Mouse (Mus musculus) heart, embryonic 15.5 days (tissue): Measurements from ENCODE around the gene Syn1. TPM values are rescaled to one million over a fixed set of nuclear protein-coding genes. Genes with fewer than 3 reads are reported as not detected.
A peak's percentile ranks its signal among the peaks of the same experiment; 100 is the strongest.

ENCODE experiments used
- ATAC-seq: fragments of 200-750 bp; cut with Nextera tagmentation; replicated peaks from 2 replicates; pipeline ENCODE4 v1.8.0; 2017; ENCODE audit warnings: low read depth, moderate TSS enrichment; ENCODE audit not compliant: insufficient number of reproducible peaks, insufficient read depth, low FRiP score
- H3K27ac ChIP-seq: fragments of 300-500 bp; sonication (generic); 2 replicates; pipeline ENCODE4 v1.5.1; 2015; ENCODE audit warnings: mild to moderate bottlenecking, inconsistent platforms
- H3K27me3 ChIP-seq: fragments of 300-500 bp; sonication (generic); 2 replicates; pipeline ENCODE4 v1.6.1; 2015; ENCODE audit warnings: inconsistent platforms
- H3K36me3 ChIP-seq: fragments of 300-500 bp; sonication (generic); 2 replicates; pipeline ENCODE4 v1.6.1; 2015; ENCODE audit warnings: mild to moderate bottlenecking, inconsistent platforms
- H3K4me1 ChIP-seq: fragments of 300-500 bp; sonication (generic); replicated peaks from 2 replicates; pipeline ENCODE4 v1.6.1; 2015; ENCODE audit warnings: inconsistent platforms
- H3K4me2 ChIP-seq: fragments of 300-500 bp; sonication (generic); 2 replicates; pipeline ENCODE4 v1.6.1; 2015; ENCODE audit warnings: inconsistent platforms, mild to moderate bottlenecking, moderate library complexity
- H3K4me3 ChIP-seq: fragments of 300-500 bp; sonication (generic); 2 replicates; pipeline ENCODE4 v1.5.1; 2015; ENCODE audit warnings: mild to moderate bottlenecking, inconsistent platforms
- H3K9ac ChIP-seq: fragments of 300-500 bp; sonication (generic); 2 replicates; pipeline ENCODE4 v1.6.1; 2015; ENCODE audit warnings: mild to moderate bottlenecking, inconsistent platforms
- H3K9me3 ChIP-seq: fragments of 300-500 bp; sonication (generic); replicated peaks from 2 replicates; pipeline ENCODE4 v1.6.1; 2016; ENCODE audit warnings: inconsistent platforms
- WGBS: fragments of 180-500 bp; shearing (Covaris S2); methylation state at CpG from one replicate; pipeline ENCODE4 v1.1.7; 2015; ENCODE audit warnings: mixed read lengths; 5-methylcytosine and 5-hydroxymethylcytosine counted together
- polyA plus RNA-seq: library from polyadenylated mRNA; unstranded; fragments of >200 nt; fragmentation: Nextera tagmentation; extraction: Ambion mirVana; gene quantifications from 2 replicates; pipeline ENCODE4 v1.2.1, GENCODE M21; 2015

Syn1 gene
- polyA plus RNA-seq, 1 experiment from 2014 or later, result 0.25 TPM

- H3K4me1 ChIP-seq, result peaks cover 15% of the 10 kb centered on the region
- H3K27me3 ChIP-seq, result no peaks in the 10 kb centered on the region
- H3K4me2 ChIP-seq, result peak overlapping the region; percentile 43
- H3K27ac ChIP-seq, result peak overlapping the region; percentile 24; the same call in 1 of the 2 replicates
- H3K4me3 ChIP-seq, result no peak overlapping the region
- no peaks in the 10 kb centered on the region for H3K9me3 ChIP-seq
- no peak for ATAC-seq
- H3K9ac ChIP-seq, result no peak overlapping the region
- WGBS, result 40% methylated on average over 29 of the region's 29 CpGs
- H3K36me3 ChIP-seq, result no peaks in the 10 kb centered on the region
These were observed 58.4 kb downstream of the Syn1 start for GRCm38 (mm10) chrX:20862105-20863065.

GRCm38 (mm10) chrX:20861453-20862104, 59.2 kb downstream of the Syn1 start:
- 39% methylated on average over 5 of the region's 5 CpGs for WGBS
- no peak for ATAC-seq
- Histone ChIP-seq H3K9ac (no peak overlapping the region), H3K27me3 (no peaks in the 10 kb centered on the region), H3K27ac (no peak overlapping the region), H3K4me2 (no peak overlapping the region), H3K36me3 (no peaks in the 10 kb centered on the region; the same call in 1 of the 2 replicates), H3K4me3 (no peak overlapping the region), H3K9me3 (no peaks in the 10 kb centered on the region), H3K4me1 (peaks cover 15% of the 10 kb centered on the region)

GRCm38 (mm10) chrX:20853794-20854193, 67.0 kb downstream of the Syn1 start:
- H3K9me3 ChIP-seq, result no peaks in the 10 kb centered on the region
- no peaks in the 10 kb centered on the region for H3K27me3 ChIP-seq
- peaks cover 3% of the 10 kb centered on the region; the same call in 1 of the 2 replicates for H3K4me1 ChIP-seq
- H3K9ac ChIP-seq, result no peak overlapping the region
- H3K36me3 ChIP-seq, result peaks cover 24% of the 10 kb centered on the region
- ATAC-seq, result no peak
- 90% methylated on average over 7 of the region's 7 CpGs for WGBS
- H3K27ac ChIP-seq, result no peak overlapping the region
- no peak overlapping the region for H3K4me2 ChIP-seq
- no peak overlapping the region for H3K4me3 ChIP-seq

- Histone ChIP-seq H3K4me3 (peak overlapping the region; percentile 72), H3K9me3 (no peaks in the 10 kb centered on the region), H3K4me2 (peak overlapping the region; percentile 55), H3K9ac (peak overlapping the region; percentile 66), H3K27ac (peak overlapping the region; percentile 53), H3K36me3 (peaks cover 18% of the 10 kb centered on the region), H3K27me3 (no peaks in the 10 kb centered on the region), H3K4me1 (peaks cover 3% of the 10 kb centered on the region; the same call in 1 of the 2 replicates)
- peak; percentile 96 for ATAC-seq
- 11% methylated on average over 42 of the region's 42 CpGs for WGBS
These were observed 72.4 kb downstream of the Syn1 start for GRCm38 (mm10) chrX:20848256-20848984.

- Histone ChIP-seq H3K9me3 (no peaks in the 10 kb centered on the region), H3K27ac (0 out of 2 replicates have a peak overlapping the region, but pooled peaks have one; percentile 33), H3K9ac (no peak overlapping the region), H3K36me3 (0 out of 2 replicates have a peak, but pooled peaks cover 12% of the 10 kb centered on the region), H3K4me2 (peak overlapping the region; percentile 52), H3K27me3 (no peaks in the 10 kb centered on the region), H3K4me1 (peaks cover 3% of the 10 kb centered on the region; the same call in 1 of the 2 replicates), H3K4me3 (peak overlapping the region; percentile 72)
- WGBS, result 23% methylated on average over 2 of the region's 2 CpGs
- ATAC-seq, result no peak
These were observed 73.0 kb downstream of the Syn1 start for GRCm38 (mm10) chrX:20847816-20848215.

- Histone ChIP-seq H3K27me3 (no peaks in the 10 kb centered on the region), H3K27ac (no peak overlapping the region), H3K4me1 (peaks cover 3% of the 10 kb centered on the region; the same call in 1 of the 2 replicates), H3K4me3 (no peak overlapping the region), H3K9ac (no peak overlapping the region), H3K4me2 (no peak overlapping the region), H3K36me3 (0 out of 2 replicates have a peak, but pooled peaks cover 12% of the 10 kb centered on the region), H3K9me3 (no peaks in the 10 kb centered on the region)
- no peak for ATAC-seq
- 66% methylated on average over 3 of the region's 3 CpGs for WGBS
These were observed 73.6 kb downstream of the Syn1 start for GRCm38 (mm10) chrX:20847232-20847631.

GRCm38 (mm10) chrX:20828934-20829333, 91.9 kb downstream of the Syn1 start:
- 13% methylated on average over 5 of the region's 5 CpGs for WGBS
- H3K27me3 ChIP-seq, result no peaks in the 10 kb centered on the region
- no peaks in the 10 kb centered on the region for H3K36me3 ChIP-seq
- 0 out of 2 replicates have a peak overlapping the region, but pooled peaks have one; percentile 16 for H3K27ac ChIP-seq
- no peak overlapping the region for H3K9ac ChIP-seq
- no peaks in the 10 kb centered on the region for H3K9me3 ChIP-seq
- no peak overlapping the region for H3K4me3 ChIP-seq
- no peaks in the 10 kb centered on the region for H3K4me1 ChIP-seq
- H3K4me2 ChIP-seq, result no peak overlapping the region
- ATAC-seq, result peak; percentile 77

- Histone ChIP-seq H3K27me3 (no peaks in the 10 kb centered on the region), H3K4me3 (peak overlapping the region; percentile 50), H3K27ac (peak overlapping the region; percentile 57), H3K36me3 (no peaks in the 10 kb centered on the region), H3K4me2 (peak overlapping the region; percentile 83), H3K9ac (peak overlapping the region; percentile 43), H3K4me1 (peaks cover 5% of the 10 kb centered on the region; the same call in 1 of the 2 replicates), H3K9me3 (no peaks in the 10 kb centered on the region)
- no peak for ATAC-seq
- WGBS, result 32% methylated on average over 8 of the region's 8 CpGs
These were observed 100.9 kb downstream of the Syn1 start for GRCm38 (mm10) chrX:20819708-20820426.

GRCm38 (mm10) chrX:20819204-20819628, 101.6 kb downstream of the Syn1 start:
- H3K9ac ChIP-seq, result peak overlapping the region; percentile 43
- no peaks in the 10 kb centered on the region for H3K27me3 ChIP-seq
- ATAC-seq, result peak; percentile 88
- peak overlapping the region; percentile 50 for H3K4me3 ChIP-seq
- H3K9me3 ChIP-seq, result no peaks in the 10 kb centered on the region
- peak overlapping the region; percentile 83 for H3K4me2 ChIP-seq
- no peaks in the 10 kb centered on the region for H3K36me3 ChIP-seq
- 19% methylated on average over 19 of the region's 19 CpGs for WGBS
- H3K4me1 ChIP-seq, result peaks cover 5% of the 10 kb centered on the region; the same call in 1 of the 2 replicates
- H3K27ac ChIP-seq, result peak overlapping the region; percentile 57

GRCm38 (mm10) chrX:20816974-20817373, 103.8 kb downstream of the Syn1 start:
- Histone ChIP-seq H3K4me3 (no peak overlapping the region), H3K4me1 (peaks cover 5% of the 10 kb centered on the region; the same call in 1 of the 2 replicates), H3K36me3 (no peaks in the 10 kb centered on the region), H3K9me3 (no peaks in the 10 kb centered on the region), H3K27ac (no peak overlapping the region), H3K9ac (no peak overlapping the region), H3K27me3 (no peaks in the 10 kb centered on the region), H3K4me2 (no peak overlapping the region)
- no peak for ATAC-seq
- WGBS, result 58% methylated on average over 6 of the region's 6 CpGs
